Mouse (Mus musculus) small intestine, adult 2 months (tissue): Measurements from ENCODE around the gene Rgl2. TPM values are rescaled to one million over a fixed set of nuclear protein-coding genes. Genes with fewer than 3 reads are reported as not detected.
"Not testable (repeated sequence)": the region's sequence is repeated elsewhere in the genome, so short reads cannot be mapped to it uniquely, and the experiment has no call there.

ENCODE experiments used
- H3K27ac ChIP-seq: fragments of 200-500 bp; 2 replicates; pipeline ENCODE4 v1.5.1; 2012; ENCODE audit warnings: low read depth, low read length, control low read depth, inconsistent platforms; ENCODE audit not compliant: insufficient read depth
- H3K27me3 ChIP-seq: fragments of 200-500 bp; 2 replicates; pipeline ENCODE4 v1.6.1; 2012; ENCODE audit warnings: mild to moderate bottlenecking, moderate library complexity, low read length, inconsistent platforms; ENCODE audit not compliant: control insufficient read depth, insufficient read depth
- H3K36me3 ChIP-seq: fragments of 200-500 bp; 2 replicates; pipeline ENCODE4 v1.6.1; 2012; ENCODE audit warnings: mild to moderate bottlenecking, low read length, control low read depth, inconsistent platforms; ENCODE audit not compliant: control insufficient read depth, insufficient read depth
- H3K4me1 ChIP-seq: fragments of 200-500 bp; 2 replicates; pipeline ENCODE4 v1.6.1; 2012; ENCODE audit warnings: low read length, inconsistent platforms, mixed read lengths; ENCODE audit not compliant: control insufficient read depth, insufficient read depth, insufficient read length
- H3K4me3 ChIP-seq: fragments of 200-500 bp; 2 replicates; pipeline ENCODE4 v1.5.1; 2012; ENCODE audit warnings: low read depth, mild to moderate bottlenecking, control low read depth, inconsistent platforms, low read length, moderate library complexity
- CTCF ChIP-seq: fragments of 200-500 bp; IDR thresholded peaks from 2 replicates; pipeline ENCODE4 v1.5.1; 2012; ENCODE audit warnings: low read depth, mild to moderate bottlenecking, control low read depth, inconsistent platforms, low read length, moderate library complexity, mixed read lengths; ENCODE audit not compliant: insufficient replicate concordance, insufficient read length; ENCODE audit errors: extremely low read depth
- POLR2A ChIP-seq: fragments of 200-500 bp; IDR thresholded peaks from 2 replicates; pipeline ENCODE4 v1.6.1; 2012; ENCODE audit warnings: low read depth, mild to moderate bottlenecking, control low read depth, inconsistent platforms, low read length, moderate library complexity
- WGBS: fragments of 180-500 bp; shearing (Covaris S2); methylation state at CpG from one replicate; pipeline ENCODE4 v1.1.7; 2018; 5-methylcytosine and 5-hydroxymethylcytosine counted together
- polyA plus RNA-seq: library from polyadenylated mRNA; depleted of rRNA; stranded (reverse); fragments of >200 nt; gene quantifications from 2 replicates; pipeline ENCODE4 v1.2.3, GENCODE M21; 2012

The Rgl2 gene
- polyA plus RNA-seq, 1 experiment: 60.7 TPM

- 55% methylated on average over 6 of the region's 6 CpGs for whole genome bisulfite sequencing
- not testable (repeated sequence) for H3K4me1 ChIP-seq, H3K27me3 ChIP-seq, H3K27ac ChIP-seq, H3K36me3 ChIP-seq, H3K4me3 ChIP-seq
- TF ChIP-seq CTCF: peak; percentile 7; the same call in 1 of the 2 replicates
Observed at GRCm38 (mm10) chr17:33891892-33892291, 37.5 kb upstream of the Rgl2 start.

DNA sequence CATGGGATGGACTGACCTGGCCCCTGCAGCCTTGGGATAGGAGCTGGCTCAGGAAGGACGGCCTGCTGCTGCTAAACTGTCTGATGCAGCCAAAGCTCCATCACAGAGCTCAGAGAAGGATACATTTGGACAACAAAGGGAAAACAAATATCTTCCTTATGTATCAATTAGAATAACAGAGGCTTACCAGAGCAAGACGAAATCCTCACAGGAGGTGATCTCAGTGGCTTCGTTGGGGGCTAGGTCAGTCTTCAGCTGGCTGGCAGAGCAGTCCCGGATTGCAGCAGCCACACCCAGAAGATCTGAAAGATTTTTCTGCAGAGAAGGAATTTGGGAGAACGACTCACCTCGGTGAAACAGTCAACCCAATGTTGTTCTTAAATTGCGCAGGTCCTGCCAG, 36.9 kb upstream of the Rgl2 start:
- WGBS: 34% methylated on average over 7 of the region's 7 CpGs
- Histone ChIP-seq H3K36me3 (no peaks in the 10 kb centered on the region), H3K27me3 (no peaks in the 10 kb centered on the region), H3K27ac (no peak overlapping the region), H3K4me3 (no peak overlapping the region), H3K4me1 (no peaks in the 10 kb centered on the region; the same call in 1 of the 2 replicates)
- TF ChIP-seq POLR2A: no peak
- no peak for TF ChIP-seq CTCF

GRCm38 (mm10) chr17:33893011-33893410, 36.3 kb upstream of the Rgl2 start:
- 64% methylated on average over 4 of the region's 4 CpGs for WGBS
- H3K27me3 ChIP-seq: not testable (repeated sequence)

DNA sequence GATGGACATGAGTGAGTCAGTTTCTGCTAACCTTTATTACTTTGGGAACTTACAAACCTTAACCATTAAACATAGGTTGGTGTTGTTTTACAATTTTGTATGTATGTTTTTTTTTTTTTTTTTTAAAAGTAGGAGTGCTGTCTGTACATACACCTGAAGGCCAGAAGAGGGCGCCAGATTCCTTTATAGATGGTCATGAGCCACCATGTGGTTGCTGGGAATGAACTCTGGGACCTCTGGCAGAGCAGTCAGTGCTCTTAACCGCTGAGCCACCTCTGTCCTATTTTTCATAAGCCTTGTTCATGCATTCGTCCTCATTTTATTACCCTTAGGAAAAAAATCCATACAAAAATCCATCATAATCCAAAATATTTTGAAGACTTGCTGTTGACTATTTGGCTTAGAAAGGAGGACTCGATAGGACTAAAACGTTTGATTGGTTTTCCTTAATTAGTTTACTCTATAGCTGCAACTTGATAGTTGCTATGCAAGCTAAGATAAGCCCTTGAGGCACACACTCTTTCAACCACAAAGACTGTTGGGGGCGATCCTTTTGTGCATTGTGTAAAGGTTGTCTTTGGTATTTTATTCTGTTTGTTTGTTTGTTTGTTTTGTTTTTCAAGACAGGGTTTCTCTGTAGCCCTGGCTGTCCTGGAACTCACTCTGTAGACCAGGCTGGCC, 32.1 kb upstream of the Rgl2 start:
- H3K27me3 ChIP-seq: no peaks in the 10 kb centered on the region
- peak; percentile 58; the same call in 1 of the 2 replicates for TF ChIP-seq CTCF
- no peak for TF ChIP-seq POLR2A
- no peaks in the 10 kb centered on the region for H3K36me3 ChIP-seq
- no peak overlapping the region for H3K4me3 ChIP-seq
- H3K27ac ChIP-seq: no peak overlapping the region
- no peaks in the 10 kb centered on the region for H3K4me1 ChIP-seq
- 14% methylated on average over 6 of the region's 6 CpGs for WGBS

More at GRCm38 (mm10) chr17:33893011-33893410, 36.3 kb upstream of the Rgl2 start:
- H3K4me3 ChIP-seq, H3K4me1 ChIP-seq, H3K36me3 ChIP-seq, H3K27ac ChIP-seq: not testable (repeated sequence)

GRCm38 (mm10) chr17:33898193-33898592, 31.1 kb upstream of the Rgl2 start:
- not testable (repeated sequence) for H3K36me3 ChIP-seq, H3K4me3 ChIP-seq, H3K27me3 ChIP-seq, H3K4me1 ChIP-seq, H3K27ac ChIP-seq
- WGBS: 68% methylated on average over 4 of the region's 4 CpGs

GRCm38 (mm10) chr17:33899642-33900041, 29.7 kb upstream of the Rgl2 start:
- Histone ChIP-seq H3K27ac (no peak overlapping the region), H3K4me3 (no peak overlapping the region), H3K4me1 (no peaks in the 10 kb centered on the region), H3K27me3 (no peaks in the 10 kb centered on the region), H3K36me3 (no peaks in the 10 kb centered on the region)
- 71% methylated on average over 4 of the region's 4 CpGs for WGBS
- TF ChIP-seq POLR2A (no peak), CTCF (no peak)

GRCm38 (mm10) chr17:33900281-33900988, 28.9 kb upstream of the Rgl2 start:
- TF ChIP-seq CTCF (no peak), POLR2A (no peak)
- WGBS: 67% methylated on average over 7 of the region's 7 CpGs
- no peak overlapping the region for H3K27ac ChIP-seq
- H3K4me1 ChIP-seq: no peaks in the 10 kb centered on the region
- no peaks in the 10 kb centered on the region for H3K36me3 ChIP-seq
- no peak overlapping the region for H3K4me3 ChIP-seq
- no peaks in the 10 kb centered on the region for H3K27me3 ChIP-seq
